Comparison of ENCODE assay signal across 16 mouse cellular contexts in genomic region chr2:168321716-168322374, GRCm38 (mm10). TPM values are rescaled to one million over a fixed set of nuclear protein-coding genes. Genes with fewer than 3 reads are reported as not detected.
DNase-seq lines count a peak whose midpoint lies in the region; ATAC-seq lines count a peak whose summit lies in the region.
"Had no signal": no experiment of that assay in that cellular context is flagged by ENCODE, and none has a peak within 500 bp of the region (broad histone marks: within the 10 kb centered on the region; RNA-seq: fewer than 3 reads in every experiment).

No protein-coding gene starts in this region.

- H3K36me3 ChIP-seq in liver, embryonic 12.5 days = no peaks in the 10 kb centered on the region
- no peaks in the 10 kb centered on the region for H3K36me3 ChIP-seq in embryonic facial prominence, embryonic 15.5 days
- H3K36me3 ChIP-seq: embryonic facial prominence, embryonic 12.5 days; heart, embryonic 15.5 days; kidney, embryonic 15.5 days had no signal

- no peak overlapping the region for H3K9ac ChIP-seq in liver, embryonic 12.5 days
- no peak overlapping the region for H3K9ac ChIP-seq in embryonic facial prominence, embryonic 15.5 days
- H3K9ac ChIP-seq: embryonic facial prominence, embryonic 12.5 days; heart, embryonic 15.5 days; hindbrain, embryonic 14.5 days; kidney, embryonic 15.5 days had no signal

- 22% methylated on average over 10 of the region's 10 CpGs for WGBS in liver, embryonic 12.5 days (ENCODE audit: insufficient replicate concordance)
- WGBS in embryonic facial prominence, embryonic 15.5 days = 23% methylated on average over 10 of the region's 10 CpGs

- H3K4me3 ChIP-seq in liver, embryonic 12.5 days = no peak overlapping the region
- H3K4me3 ChIP-seq in embryonic facial prominence, embryonic 15.5 days (replicated peaks) = no peak overlapping the region
- H3K4me3 ChIP-seq: embryonic facial prominence, embryonic 12.5 days; heart, embryonic 15.5 days; kidney, embryonic 15.5 days had no signal

- H3K4me1 ChIP-seq in liver, embryonic 12.5 days = no peaks in the 10 kb centered on the region
- H3K4me1 ChIP-seq in embryonic facial prominence, embryonic 15.5 days = peaks cover 24% of the 10 kb centered on the region
- H3K4me1 ChIP-seq: heart, embryonic 15.5 days had no signal

- no peaks in the 10 kb centered on the region for H3K9me3 ChIP-seq in liver, embryonic 12.5 days (replicated peaks)
- H3K9me3 ChIP-seq in embryonic facial prominence, embryonic 15.5 days (replicated peaks) = no peaks in the 10 kb centered on the region
- H3K9me3 ChIP-seq: embryonic facial prominence, embryonic 12.5 days; heart, embryonic 15.5 days; kidney, embryonic 15.5 days had no signal

- H3K27me3 ChIP-seq in liver, embryonic 12.5 days (replicated peaks) = no peaks in the 10 kb centered on the region
- H3K27me3 ChIP-seq in embryonic facial prominence, embryonic 15.5 days = no peaks in the 10 kb centered on the region
- H3K27me3 ChIP-seq: embryonic facial prominence, embryonic 12.5 days had no signal

- no peak overlapping the region for H3K4me2 ChIP-seq in liver, embryonic 12.5 days
- no peak overlapping the region for H3K4me2 ChIP-seq in embryonic facial prominence, embryonic 15.5 days (replicated peaks)
- H3K4me2 ChIP-seq: embryonic facial prominence, embryonic 12.5 days; heart, embryonic 15.5 days; hindbrain, embryonic 14.5 days; kidney, embryonic 15.5 days had no signal

- H3K27ac ChIP-seq in liver, embryonic 12.5 days = no peak overlapping the region
- peak overlapping the region; percentile 65; the same call in 1 of the 2 replicates for H3K27ac ChIP-seq in embryonic facial prominence, embryonic 15.5 days (replicated peaks)
- H3K27ac ChIP-seq: embryonic facial prominence, embryonic 12.5 days; heart, embryonic 15.5 days; hindbrain, embryonic 14.5 days; kidney, embryonic 15.5 days had no signal

- ATAC-seq in liver, embryonic 12.5 days = no peak
- peak; percentile 27; the same call in 1 of the 2 replicates for ATAC-seq in embryonic facial prominence, embryonic 15.5 days (ENCODE audit: insufficient number of reproducible peaks, low FRiP score, low TSS enrichment, low read depth)
- ATAC-seq in megakaryocyte progenitor cell, adult 5-6 weeks (replicated peaks; ENCODE audit: poor library complexity) = peak; percentile 81
- no peak for ATAC-seq in erythroblast, adult 5-6 weeks (replicated peaks; ENCODE audit: low FRiP score, poor library complexity, severe bottlenecking)
- ATAC-seq: forebrain, embryonic 14.5 days; Patski had no signal

- DNase-seq in liver (peak; percentile 14), NIH3T3 (ENCODE audit: low read depth) (peak; percentile 66)
- no peak for DNase-seq in cerebellum, postnatal 25 days
- DNase-seq: cerebellum, adult 2 months; lung, adult 18-20 months; spleen, adult 18-20 months had no signal

RNA-seq across cellular contexts. Expression of gene Kcng1, which starts 40.3 kb away (rescaled TPM):
- 0.19 and 0.45 TPM in 2 replicates for polyA plus RNA-seq in liver, embryonic 12.5 days (2016; fragmentation: Nextera tagmentation; extraction: Ambion mirVana)
- polyA plus RNA-seq in embryonic facial prominence, embryonic 15.5 days (2015; fragmentation: Nextera tagmentation; extraction: Ambion mirVana) = 1.7 and 2.1 TPM in 2 replicates
- total RNA-seq in megakaryocyte progenitor cell, adult 5-6 weeks (2015) = 2.4 and 2.7 TPM in 2 replicates
- total RNA-seq in megakaryocyte progenitor cell, adult 5-6 weeks (2017) = 0.42 and 1.0 TPM in 2 replicates
- 0.58 TPM in 1 of 2 replicates, not detected in the other for total RNA-seq in erythroblast, adult 5-6 weeks (2015; ENCODE audit: low replicate concordance)
- total RNA-seq in erythroblast, adult 5-6 weeks (2017; ENCODE audit: low replicate concordance) = not detected in 2 replicates
- polyA plus RNA-seq: Patski had no signal

Comparison
In these comparisons a context has a peak if more than half of its experiments do, and no peak if none do; other contexts are left out.
1. DNase-seq: peak in liver (single experiment) and NIH3T3 (single experiment); none in cerebellum, postnatal 25 days (0 of 2).
2. ATAC-seq: peak in embryonic facial prominence, embryonic 15.5 days (single experiment) and megakaryocyte progenitor cell, adult 5-6 weeks (single experiment); none in liver, embryonic 12.5 days (single experiment) and erythroblast, adult 5-6 weeks (single experiment).